16 mouse cellular contexts compared by ENCODE assay signal in the genomic region with DNA sequence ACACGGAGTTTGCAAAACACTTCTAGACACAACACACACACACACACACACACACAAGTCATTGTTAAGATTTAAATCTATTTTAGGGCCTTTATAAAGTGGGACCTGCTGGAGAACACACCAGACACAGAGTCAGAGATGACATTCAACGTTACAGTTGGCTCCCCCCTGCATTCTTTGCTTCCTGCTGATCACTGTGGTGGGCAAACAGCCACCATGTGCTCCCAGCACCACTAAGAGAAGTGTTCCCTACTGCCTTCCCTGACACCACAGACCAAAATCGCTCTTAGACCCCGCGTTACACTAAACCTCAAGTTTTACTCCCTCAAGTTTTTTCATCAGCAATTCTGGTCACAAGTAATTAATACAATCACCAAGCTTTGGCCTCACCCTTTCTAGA. TPM values are rescaled to one million over a fixed set of nuclear protein-coding genes. Genes with fewer than 3 reads are reported as not detected.
"Had no signal": no experiment of that assay in that cellular context is flagged by ENCODE, and none has a peak within 500 bp of the region (broad histone marks: within the 10 kb centered on the region; RNA-seq: fewer than 3 reads in every experiment).

No protein-coding gene starts in this region.

- DNase-seq: left cerebral cortex, postnatal 4 days; lung, adult 2 months; lung, postnatal 36 days; retina, postnatal 1 day; right cerebral cortex, postnatal 4 days; spleen, adult 18-20 months had no signal

- H3K36me3 ChIP-seq: limb, embryonic 13.5 days; midbrain, embryonic 13.5 days; stomach, embryonic 15.5 days had no signal

- ATAC-seq: hindbrain, postnatal 0 days; lung, postnatal 0 days; midbrain, embryonic 13.5 days had no signal

- H3K9ac ChIP-seq: limb, embryonic 13.5 days; liver, embryonic 14.5 days; midbrain, embryonic 13.5 days; stomach, embryonic 15.5 days had no signal

- H3K4me2 ChIP-seq: limb, embryonic 13.5 days; midbrain, embryonic 13.5 days; stomach, embryonic 15.5 days had no signal

- H3K4me3 ChIP-seq: limb, embryonic 13.5 days; midbrain, embryonic 13.5 days; stomach, embryonic 15.5 days had no signal

- H3K27me3 ChIP-seq: limb, embryonic 13.5 days; midbrain, embryonic 13.5 days; stomach, embryonic 15.5 days had no signal

- H3K9me3 ChIP-seq: limb, embryonic 13.5 days; midbrain, embryonic 13.5 days; stomach, embryonic 15.5 days had no signal

- H3K27ac ChIP-seq: hindbrain, postnatal 0 days; limb, embryonic 13.5 days; liver, embryonic 14.5 days; midbrain, embryonic 13.5 days had no signal

RNA-seq across cellular contexts. Expression of gene Gm42791, which starts 26.8 kb away (rescaled TPM):
- polyA plus RNA-seq: large intestine, adult 2 months; liver, embryonic 14.5 days; lung, adult 2 months; neural tube, embryonic 14.5 days; testis, adult 2 months; urinary bladder, adult 2 months had no signal
